Mouse (Mus musculus) gastrocnemius, adult 18-20 months (tissue): Measurements from ENCODE around the gene Rbm4b. TPM values are rescaled to one million over a fixed set of nuclear protein-coding genes. Genes with fewer than 3 reads are reported as not detected.

Experiments
- DNase-seq: peaks from one replicate; pipeline ENCODE4 v3.0.0; 2021; ENCODE audit warnings: low spot score
- long read RNA-seq, 2 experiments: library from polyadenylated mRNA; stranded (forward); transcript quantifications; one replicate each; pipeline ENCODE4 v2.0.0; 2021
- total RNA-seq, 2 experiments: library from RNA; stranded (reverse); gene quantifications; 2 replicates each; pipeline ENCODE4 v1.2.3; 2021

Gene Rbm4b
- total RNA-seq: 1 to 10 TPM; 2.3 to 2.7 TPM
- long read RNA-seq, experiment 1, full-length matches to known transcripts: 5 of 6 reads
- long read RNA-seq, experiment 1, partial matches to known transcripts: 0 of 6 reads
- long read RNA-seq, experiment 1, other reads (novel, unspliced or antisense): 1 of 6 reads
- long read RNA-seq, experiment 2, full-length matches to known transcripts: 1 of 1 reads
- long read RNA-seq, experiment 2, partial matches to known transcripts: 0 of 1 reads
- long read RNA-seq, experiment 2, other reads (novel, unspliced or antisense): 0 of 1 reads

GRCm38 (mm10) chr19:4756193-4756911 lies at the start of gene Rbm4b:
Gene Rbm4b, plus strand, starts transcription at chr19:4756497.
- peak; percentile 95 for DNase-seq

- DNase-seq: no peak
Observed at GRCm38 (mm10) chr19:4708765-4709164, 47.5 kb upstream of the Rbm4b start.

GRCm38 (mm10) chr19:4711098-4711600 lies 45.1 kb upstream of the Rbm4b start, which contains the start of gene Sptbn2:
Gene Sptbn2, plus strand, starts transcription at chr19:4711167.
- no peak for DNase-seq

- no peak for DNase-seq
Observed at GRCm38 (mm10) chr19:4711601-4712155, 44.6 kb upstream of the Rbm4b start.

GRCm38 (mm10) chr19:4712156-4712780 lies 44.0 kb upstream of the Rbm4b start:
- DNase-seq: no peak

GRCm38 (mm10) chr19:4712781-4713526 lies 43.3 kb upstream of the Rbm4b start:
- no peak for DNase-seq

- DNase-seq: no peak
Observed at GRCm38 (mm10) chr19:4713886-4714285, 42.4 kb upstream of the Rbm4b start.

- DNase-seq: no peak
Observed at GRCm38 (mm10) chr19:4716756-4717155, 39.5 kb upstream of the Rbm4b start.

GRCm38 (mm10) chr19:4717281-4717680 lies 39.0 kb upstream of the Rbm4b start:
- DNase-seq: no peak

- DNase-seq: no peak
Observed at GRCm38 (mm10) chr19:4718716-4719115, 37.6 kb upstream of the Rbm4b start.

GRCm38 (mm10) chr19:4719351-4719764 lies 36.9 kb upstream of the Rbm4b start:
- no peak for DNase-seq

- no peak for DNase-seq
Observed at GRCm38 (mm10) chr19:4720112-4720511, 36.2 kb upstream of the Rbm4b start.

- no peak for DNase-seq
Observed at GRCm38 (mm10) chr19:4720671-4721244, 35.5 kb upstream of the Rbm4b start.

GRCm38 (mm10) chr19:4729186-4729585 lies 27.1 kb upstream of the Rbm4b start:
- DNase-seq: no peak

- no peak for DNase-seq
Observed at GRCm38 (mm10) chr19:4733052-4733451, 23.2 kb upstream of the Rbm4b start.

GRCm38 (mm10) chr19:4737866-4738265 lies 18.4 kb upstream of the Rbm4b start:
- no peak for DNase-seq

- DNase-seq: no peak
Observed at GRCm38 (mm10) chr19:4739053-4739452, 17.2 kb upstream of the Rbm4b start.

GRCm38 (mm10) chr19:4739762-4740161 lies 16.5 kb upstream of the Rbm4b start:
- no peak for DNase-seq

GRCm38 (mm10) chr19:4741482-4741881 lies 14.8 kb upstream of the Rbm4b start:
- DNase-seq: no peak

- no peak for DNase-seq
Observed at GRCm38 (mm10) chr19:4742229-4742628, 14.1 kb upstream of the Rbm4b start.

- peak; percentile 16 for DNase-seq
Observed at GRCm38 (mm10) chr19:4743524-4743923, 12.8 kb upstream of the Rbm4b start.
